Mouse (Mus musculus): ENCODE data around the gene Tldc2. TPM values are rescaled to one million over a fixed set of nuclear protein-coding genes. Genes with fewer than 3 reads are reported as not detected.

Tldc2 gene
- not detected for polyA plus RNA-seq (2014; fragmentation: Illumina TruSeq; extraction: RNeasy Lipid Tissue Mini Kit (QIAGEN cat#74804); ENCODE audit: low read depth, low replicate concordance)

DNA sequence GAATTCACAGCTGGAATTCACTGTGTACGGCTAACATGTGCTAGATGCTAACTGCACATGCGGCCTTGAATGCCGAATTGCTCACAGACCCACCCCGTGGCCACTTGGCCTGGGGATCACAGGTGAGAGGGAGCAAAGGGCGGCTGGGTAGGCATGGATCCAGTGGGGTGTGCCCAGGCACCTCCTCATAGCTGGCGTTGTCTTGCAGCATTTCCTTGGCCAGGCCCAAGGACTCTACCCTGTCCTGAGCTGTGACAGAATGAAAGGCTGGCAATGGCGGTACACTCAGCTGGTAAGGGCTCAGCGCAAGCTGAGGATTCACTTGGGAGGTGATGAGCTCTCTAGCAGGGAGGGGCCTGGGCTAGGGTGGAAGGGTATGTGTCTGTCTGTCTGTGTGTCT lies at the start of gene Tldc2:
TSS of gene Tldc2 (plus strand) at position 260 of the 400 bp plus-strand sequence.

GRCm38 (mm10) chr2:157078793-157079700 lies 7.8 kb upstream of the Tldc2 start, which contains the start of gene Soga1:
Soga1 (minus strand) TSS chr2:157079254.

GRCm38 (mm10) chr2:157135014-157135413 lies 48.2 kb downstream of the Tldc2 start, which contains the start of gene Samhd1:
Samhd1 (minus strand) TSS chr2:157135265.

Other genes starting within 250 kb of the Tldc2 start
- gene Tgif2, start 247.0 kb upstream of the Tldc2 start, polyA plus RNA-seq (2014; fragmentation: Illumina TruSeq; extraction: RNeasy Lipid Tissue Mini Kit (QIAGEN cat#74804); ENCODE audit: low read depth, low replicate concordance), result 1.8 TPM
- gene 4930518I15Rik, start 229.1 kb upstream of the Tldc2 start, polyA plus RNA-seq (2014; fragmentation: Illumina TruSeq; extraction: RNeasy Lipid Tissue Mini Kit (QIAGEN cat#74804); ENCODE audit: low read depth, low replicate concordance), result 0.58 TPM
- gene Rab5if, start 223.9 kb upstream of the Tldc2 start, polyA plus RNA-seq (2014; fragmentation: Illumina TruSeq; extraction: RNeasy Lipid Tissue Mini Kit (QIAGEN cat#74804); ENCODE audit: low read depth, low replicate concordance), result 262 TPM
- gene Sla2, start 199.9 kb upstream of the Tldc2 start, polyA plus RNA-seq (2014; fragmentation: Illumina TruSeq; extraction: RNeasy Lipid Tissue Mini Kit (QIAGEN cat#74804); ENCODE audit: low read depth, low replicate concordance), result not detected
- gene Ndrg3, start 95.0 kb upstream of the Tldc2 start, polyA plus RNA-seq (2014; fragmentation: Illumina TruSeq; extraction: RNeasy Lipid Tissue Mini Kit (QIAGEN cat#74804); ENCODE audit: low read depth, low replicate concordance), result 58.1 TPM
- gene Dsn1, start 79.9 kb upstream of the Tldc2 start, polyA plus RNA-seq (2014; fragmentation: Illumina TruSeq; extraction: RNeasy Lipid Tissue Mini Kit (QIAGEN cat#74804); ENCODE audit: low read depth, low replicate concordance), result 9.6 TPM
- gene Soga1, start 7.8 kb upstream of the Tldc2 start, polyA plus RNA-seq (2014; fragmentation: Illumina TruSeq; extraction: RNeasy Lipid Tissue Mini Kit (QIAGEN cat#74804); ENCODE audit: low read depth, low replicate concordance), result 2.6 TPM
- 74.7 TPM for gene Samhd1, start 48.2 kb downstream of the Tldc2 start, polyA plus RNA-seq (2014; fragmentation: Illumina TruSeq; extraction: RNeasy Lipid Tissue Mini Kit (QIAGEN cat#74804); ENCODE audit: low read depth, low replicate concordance)
- gene Rbl1, start 117.5 kb downstream of the Tldc2 start, polyA plus RNA-seq (2014; fragmentation: Illumina TruSeq; extraction: RNeasy Lipid Tissue Mini Kit (QIAGEN cat#74804); ENCODE audit: low read depth, low replicate concordance), result 16.3 TPM
- 286 TPM for gene Rpn2, start 192.0 kb downstream of the Tldc2 start, polyA plus RNA-seq (2014; fragmentation: Illumina TruSeq; extraction: RNeasy Lipid Tissue Mini Kit (QIAGEN cat#74804); ENCODE audit: low read depth, low replicate concordance)
- gene Mroh8, start 192.5 kb downstream of the Tldc2 start, polyA plus RNA-seq (2014; fragmentation: Illumina TruSeq; extraction: RNeasy Lipid Tissue Mini Kit (QIAGEN cat#74804); ENCODE audit: low read depth, low replicate concordance), result not detected